Mouse (Mus musculus): ENCODE measurements around the gene Larp1b. TPM values are rescaled to one million over a fixed set of nuclear protein-coding genes. Genes with fewer than 3 reads are reported as not detected.

Gene Larp1b
- total RNA-seq, 2 experiments from 2014 or later, result 21.6 to 21.9 TPM

- no peak for DNase-seq (ENCODE audit: low spot score in 2 of 2)
- intact Hi-C loops (cut with DNase I), result no loop called here
Measured at GRCm38 (mm10) chr3:41014946-41015345, 65.3 kb downstream of the Larp1b start.

- no peak for DNase-seq (ENCODE audit: low spot score in 2 of 2)
- intact Hi-C loops (cut with DNase I), result no loop called here
Measured at GRCm38 (mm10) chr3:41018022-41018608, 68.5 kb downstream of the Larp1b start.

GRCm38 (mm10) chr3:41020687-41021086 lies 71.1 kb downstream of the Larp1b start:
- intact Hi-C loops (cut with DNase I), result no loop called here
- DNase-seq (ENCODE audit: low spot score in 2 of 2), result no peak

- intact Hi-C loops (cut with DNase I), result no loop called here
- DNase-seq (ENCODE audit: low spot score in 2 of 2), result peak; percentile 59 to 66
Measured at GRCm38 (mm10) chr3:41021980-41022379, 72.4 kb downstream of the Larp1b start.

- intact Hi-C loops (cut with DNase I), result no loop called here
- no peak for DNase-seq (ENCODE audit: low spot score in 2 of 2)
Measured at GRCm38 (mm10) chr3:41030705-41031104, 81.1 kb downstream of the Larp1b start.

GRCm38 (mm10) chr3:41031286-41032210 lies 81.9 kb downstream of the Larp1b start:
- no peak for DNase-seq (ENCODE audit: low spot score in 2 of 2)

GRCm38 (mm10) chr3:41038297-41038916 lies 88.8 kb downstream of the Larp1b start:
- no peak for DNase-seq (ENCODE audit: low spot score in 2 of 2)
- intact Hi-C loops (cut with DNase I), result no loop called here

More at GRCm38 (mm10) chr3:41031286-41032210, 81.9 kb downstream of the Larp1b start:
- intact Hi-C loops (cut with DNase I), result no loop called here

- DNase-seq (ENCODE audit: low spot score in 2 of 2), result no peak
- intact Hi-C loops (cut with DNase I), result no loop called here
Measured at GRCm38 (mm10) chr3:41041241-41041640, 91.6 kb downstream of the Larp1b start.

GRCm38 (mm10) chr3:41042195-41042938 lies 92.7 kb downstream of the Larp1b start:
- DNase-seq (ENCODE audit: low spot score in 2 of 2), result peak; percentile 43 to 90
- intact Hi-C loops (cut with DNase I), result no loop called here

GRCm38 (mm10) chr3:41043756-41044354 lies 94.2 kb downstream of the Larp1b start:
- intact Hi-C loops (cut with DNase I), result no loop called here
- DNase-seq (ENCODE audit: low spot score in 2 of 2), result no peak

- no peak for DNase-seq (ENCODE audit: low spot score in 2 of 2)
- intact Hi-C loops (cut with DNase I), result no loop called here
Measured at GRCm38 (mm10) chr3:41047838-41048237, 98.2 kb downstream of the Larp1b start.

- DNase-seq (ENCODE audit: low spot score in 2 of 2), result no peak
- intact Hi-C loops (cut with DNase I), result no loop called here
Measured at GRCm38 (mm10) chr3:41053334-41053733, 103.7 kb downstream of the Larp1b start.

- DNase-seq (ENCODE audit: low spot score in 2 of 2), result peak; percentile 69 to 72
- intact Hi-C loops (cut with DNase I), result no loop called here
Measured at GRCm38 (mm10) chr3:41058395-41058794, 108.8 kb downstream of the Larp1b start.

- no peak for DNase-seq (ENCODE audit: low spot score in 2 of 2)
- intact Hi-C loops (cut with DNase I), result no loop called here
Measured at GRCm38 (mm10) chr3:41059249-41059648, 109.6 kb downstream of the Larp1b start.

GRCm38 (mm10) chr3:41061831-41062565 lies 112.4 kb downstream of the Larp1b start:
- DNase-seq (ENCODE audit: low spot score in 2 of 2), result no peak
- intact Hi-C loops (cut with DNase I), result no loop called here

- intact Hi-C loops (cut with DNase I), result no loop called here
- no peak for DNase-seq (ENCODE audit: low spot score in 2 of 2)
Measured at GRCm38 (mm10) chr3:41062758-41063157, 113.1 kb downstream of the Larp1b start.

- intact Hi-C loops (cut with DNase I), result no loop called here
- no peak for DNase-seq (ENCODE audit: low spot score in 2 of 2)
Measured at GRCm38 (mm10) chr3:41065320-41065719, 115.7 kb downstream of the Larp1b start.

- no peak for DNase-seq (ENCODE audit: low spot score in 2 of 2)
- intact Hi-C loops (cut with DNase I), result no loop called here
Measured at GRCm38 (mm10) chr3:41070519-41070918, 120.9 kb downstream of the Larp1b start.

- intact Hi-C loops (cut with DNase I), result no loop called here
Measured at GRCm38 (mm10) chr3:41075376-41075775, 125.7 kb downstream of the Larp1b start.

More at GRCm38 (mm10) chr3:41075376-41075775, 125.7 kb downstream of the Larp1b start:
- DNase-seq (ENCODE audit: low spot score in 2 of 2), result no peak
